Mouse (Mus musculus) frontal cortex, postnatal 10 days (tissue): ENCODE measurements around the gene Ogfod2.
A peak's percentile ranks its signal among the peaks of the same experiment; 100 is the strongest.

ENCODE experiments used
- DNase-seq, 2 experiments: peaks; one replicate each; pipeline ENCODE4 v3.0.0; 2022; ENCODE audit warnings: low spot score in 2 of 2, mixed read lengths in 1 of 2

Gene Ogfod2

GRCm38 (mm10) chr5:124111742-124112497 is at the start of gene Ogfod2:
Ogfod2 (plus strand) TSS chr5:124112297.
- DNase-seq = peak; percentile 87 to 91

- DNase-seq = no peak
Observed at GRCm38 (mm10) chr5:124069657-124070056, 42.4 kb upstream of the Ogfod2 start.

DNA sequence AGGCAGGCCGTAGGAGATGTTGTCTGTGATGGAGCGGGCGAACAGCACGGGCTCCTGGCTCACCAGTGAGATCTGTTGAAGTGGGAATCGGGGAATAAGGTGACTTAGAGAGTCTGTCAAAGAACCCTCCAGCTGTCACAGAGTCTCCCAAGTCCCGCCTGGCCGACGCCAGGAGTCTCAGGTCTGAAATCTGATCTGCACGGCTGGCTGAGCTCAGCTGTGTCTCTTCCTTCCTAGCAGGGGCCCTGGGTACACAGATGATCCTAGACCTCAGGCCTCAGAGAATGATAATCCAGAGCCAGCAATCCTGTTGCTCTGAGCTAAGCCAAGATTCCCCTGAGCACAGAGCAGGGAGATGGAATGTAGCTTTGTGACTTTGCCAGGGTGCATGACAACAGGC is 38.4 kb upstream of the Ogfod2 start:
- no peak for DNase-seq

- no peak for DNase-seq
Observed at GRCm38 (mm10) chr5:124074845-124075307, 37.2 kb upstream of the Ogfod2 start.

GRCm38 (mm10) chr5:124075716-124076115 is 36.4 kb upstream of the Ogfod2 start:
- DNase-seq = no peak

- DNase-seq = no peak
Observed at GRCm38 (mm10) chr5:124076559-124076958, 35.5 kb upstream of the Ogfod2 start.

GRCm38 (mm10) chr5:124077241-124077640 is 34.9 kb upstream of the Ogfod2 start:
- no peak for DNase-seq

DNA sequence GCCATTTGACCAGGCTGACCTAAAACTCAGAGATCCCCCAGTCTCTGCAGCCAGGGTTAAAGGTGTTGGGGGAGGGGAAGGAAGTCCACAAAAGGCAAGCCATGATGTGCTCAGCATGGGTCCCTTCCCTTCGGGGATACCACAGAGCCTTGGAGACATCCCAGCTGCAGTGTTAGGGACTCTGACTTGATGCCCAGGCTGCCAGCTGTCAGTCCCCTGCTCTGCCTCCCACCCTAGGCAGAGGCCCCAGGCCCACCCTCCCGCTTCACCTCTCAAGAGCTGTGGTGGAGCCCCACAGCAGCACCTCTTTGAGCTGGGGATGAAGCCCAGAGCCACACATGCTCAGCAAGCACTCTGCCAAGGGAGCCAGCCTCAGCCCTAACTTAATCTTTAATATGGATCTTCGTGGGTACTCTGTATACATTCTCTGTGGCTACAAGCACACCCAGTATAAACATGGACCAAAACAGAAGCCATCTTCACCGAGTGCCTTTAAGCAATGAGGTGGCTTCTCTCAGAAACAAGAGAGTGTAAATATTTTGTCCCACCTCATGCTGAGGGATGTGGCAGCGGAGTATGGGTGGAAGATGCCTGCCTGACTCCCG is 34.1 kb upstream of the Ogfod2 start:
- no peak for DNase-seq

DNA sequence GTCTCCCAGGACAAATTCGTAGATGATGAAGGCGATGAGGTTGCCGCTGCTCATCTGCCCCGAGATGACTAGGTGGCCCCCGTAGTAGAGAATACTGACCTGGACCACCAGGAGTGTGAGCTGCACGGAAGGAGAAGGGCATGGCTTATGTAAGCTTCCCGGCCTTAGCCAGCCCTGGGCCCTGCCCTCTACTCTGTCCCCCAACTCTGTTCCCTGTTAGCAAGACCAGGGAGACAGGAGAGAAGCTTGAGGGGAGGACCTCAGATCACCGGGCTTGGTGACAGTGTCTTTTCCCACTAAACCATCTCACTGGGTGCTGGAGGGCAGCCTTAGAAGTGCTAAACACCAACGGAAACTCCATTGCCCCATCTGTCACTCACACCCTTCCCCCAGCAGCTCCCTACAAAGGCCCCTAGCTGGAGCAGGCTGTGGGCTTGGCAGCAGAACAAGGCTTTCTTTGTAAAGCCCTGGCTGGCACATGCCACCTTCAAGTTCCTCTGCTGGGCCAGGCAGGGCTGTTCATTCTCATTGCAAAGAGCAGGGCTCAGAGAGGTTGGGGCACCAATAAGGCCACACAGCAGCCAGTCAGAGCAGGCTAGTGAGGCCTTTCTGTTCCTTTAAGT is 33.2 kb upstream of the Ogfod2 start:
- DNase-seq = peak; percentile 71 to 76

- no peak for DNase-seq
Observed at GRCm38 (mm10) chr5:124079880-124080279, 32.2 kb upstream of the Ogfod2 start.

DNA sequence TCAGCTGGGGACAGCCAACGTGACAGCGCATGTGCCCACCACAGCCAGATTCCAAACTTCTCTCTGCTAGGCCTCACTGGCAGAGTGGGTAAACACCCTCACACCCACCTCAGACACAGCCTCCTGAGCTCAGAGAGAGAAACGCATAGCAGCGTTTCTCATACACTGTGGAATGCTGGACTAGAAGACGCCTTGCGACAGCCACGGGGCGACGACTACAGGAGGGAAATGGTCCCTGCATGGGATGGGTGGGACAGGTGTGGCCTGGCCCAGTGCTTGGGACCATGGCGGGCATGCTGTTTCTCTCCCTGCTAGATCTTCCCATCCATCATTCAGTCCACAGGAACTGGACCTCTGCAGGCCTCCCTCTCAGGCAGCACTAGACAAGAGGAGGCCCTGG is 29.6 kb upstream of the Ogfod2 start:
- no peak for DNase-seq

DNA sequence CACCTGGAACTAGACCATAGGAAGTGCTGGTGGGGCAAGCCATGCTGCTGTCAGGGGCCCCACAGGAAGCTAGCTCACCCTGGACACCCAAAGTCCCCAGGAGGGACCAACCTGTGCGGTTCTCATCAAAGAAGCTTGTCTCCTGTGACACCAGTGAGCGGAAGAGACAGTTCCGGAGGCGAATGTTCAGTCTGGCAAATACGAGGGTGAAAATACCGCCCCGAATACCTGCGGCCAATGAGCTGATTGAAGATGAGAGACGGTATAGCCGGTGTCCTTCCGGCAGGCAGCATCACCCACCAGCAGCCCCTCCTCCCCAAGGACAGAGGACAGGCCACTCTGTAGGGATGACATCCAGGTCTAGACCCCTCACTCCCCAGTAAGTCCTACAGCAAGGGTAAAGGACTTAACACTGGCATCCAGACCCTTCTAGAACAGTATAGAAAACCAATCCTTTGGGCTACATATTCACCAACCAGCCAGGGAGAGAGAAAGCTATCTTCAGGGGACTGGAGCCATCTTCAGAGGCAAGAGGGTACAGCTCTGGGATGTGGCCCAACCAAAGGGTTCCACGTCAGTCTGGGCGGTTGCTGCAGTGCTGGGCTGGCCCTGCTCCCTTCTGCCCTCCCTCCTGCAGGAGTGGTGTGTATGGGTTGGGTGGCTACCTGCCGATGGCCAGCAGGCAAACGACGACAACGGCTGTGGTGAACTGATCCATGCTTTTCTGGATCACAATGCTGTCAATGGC is 29.0 kb upstream of the Ogfod2 start:
- no peak for DNase-seq

GRCm38 (mm10) chr5:124083850-124084587 is 28.1 kb upstream of the Ogfod2 start:
- no peak for DNase-seq

DNA sequence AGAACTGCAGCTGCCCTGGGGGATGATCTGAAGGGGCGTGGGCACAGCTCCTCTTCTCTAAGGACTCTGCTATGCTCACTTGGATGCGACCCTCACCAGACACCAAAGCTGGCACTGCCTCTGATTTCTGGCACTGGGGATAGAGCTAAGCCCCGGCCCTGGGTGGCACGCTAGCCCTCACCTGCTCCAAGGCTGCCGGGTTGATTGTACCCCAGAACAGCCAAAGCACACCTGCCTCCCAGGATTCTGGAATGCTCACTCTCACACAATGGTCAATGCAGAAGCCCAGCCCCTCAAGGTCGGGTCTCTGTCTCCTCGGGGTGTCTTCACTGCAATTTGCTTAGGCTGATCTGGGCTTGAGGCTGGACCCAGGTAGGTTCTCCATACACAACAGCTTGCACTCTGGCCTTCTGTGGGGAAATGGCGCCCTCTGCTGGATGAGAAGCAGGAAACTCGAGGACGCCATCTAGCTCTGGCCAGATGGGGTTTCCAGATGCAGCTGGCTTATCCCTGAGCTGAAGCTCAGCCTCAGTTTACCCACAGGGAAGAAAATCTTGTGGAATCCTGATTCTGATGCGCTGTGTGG is 27.4 kb upstream of the Ogfod2 start:
- DNase-seq = peak in 1 of 2 experiments; percentile 76

DNA sequence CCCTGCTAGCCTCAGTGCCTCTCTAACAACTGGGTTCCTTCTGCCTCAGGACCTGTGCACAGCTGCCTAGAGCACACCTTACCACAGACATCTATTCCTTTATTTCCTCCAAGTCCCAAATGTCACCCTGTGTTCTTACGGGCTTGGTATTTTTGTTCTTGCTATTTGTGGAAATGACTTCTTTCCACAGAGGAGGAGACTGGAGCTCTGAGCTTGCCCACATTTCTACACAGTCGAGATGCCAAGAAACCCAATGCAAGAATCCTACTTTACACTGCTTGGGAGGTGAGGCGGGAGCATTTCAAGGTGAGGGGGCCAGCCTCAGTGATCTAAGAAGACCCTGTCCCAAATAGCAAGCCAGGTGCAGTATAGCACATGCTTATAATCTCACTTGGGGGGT is 26.6 kb upstream of the Ogfod2 start:
- no peak for DNase-seq

- no peak for DNase-seq
Observed at GRCm38 (mm10) chr5:124086876-124087275, 25.2 kb upstream of the Ogfod2 start.

DNA sequence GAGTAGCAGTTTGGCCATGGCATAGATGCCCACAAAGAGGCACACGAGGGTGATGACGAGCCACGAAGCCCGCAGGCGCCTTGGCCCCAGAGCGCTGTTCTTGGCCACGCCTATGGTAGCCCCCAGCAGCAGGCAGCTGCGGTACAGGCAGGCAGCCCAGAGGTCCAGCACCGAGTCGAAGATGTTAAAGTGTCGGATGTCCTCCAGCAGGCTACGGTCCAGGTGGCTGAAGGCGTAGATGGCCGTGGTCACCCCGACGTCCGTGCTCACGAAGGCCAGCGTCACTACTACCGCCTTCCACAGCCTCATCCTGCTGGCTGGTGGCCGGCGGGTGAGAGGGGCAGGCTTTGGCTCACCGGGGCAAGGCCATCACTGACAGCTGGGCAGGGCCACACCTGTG is 22.2 kb upstream of the Ogfod2 start:
- DNase-seq = no peak

DNA sequence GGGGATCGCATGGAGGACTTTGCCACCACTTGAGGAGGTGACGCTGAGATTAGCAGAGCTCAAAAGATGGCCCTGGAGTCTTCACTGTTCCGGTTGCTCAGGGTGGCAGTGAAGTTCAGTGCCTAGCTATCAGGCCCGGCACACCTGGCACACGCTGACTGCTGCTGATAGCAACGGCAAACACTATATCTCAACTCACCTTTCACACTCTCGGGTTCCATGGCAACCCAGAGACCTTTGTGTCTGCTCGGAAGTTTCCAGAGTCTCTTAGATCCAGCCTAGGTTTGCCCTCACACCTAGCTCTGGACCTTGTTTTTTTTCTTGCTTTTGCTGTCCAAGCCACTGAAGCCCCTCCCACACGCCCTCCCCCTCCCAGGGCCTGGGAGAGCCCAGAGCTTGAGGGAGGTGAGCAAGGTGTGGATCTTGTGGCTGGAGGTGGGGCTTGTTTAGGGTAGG is 20.1 kb upstream of the Ogfod2 start:
- DNase-seq = peak in 1 of 2 experiments; percentile 6

DNA sequence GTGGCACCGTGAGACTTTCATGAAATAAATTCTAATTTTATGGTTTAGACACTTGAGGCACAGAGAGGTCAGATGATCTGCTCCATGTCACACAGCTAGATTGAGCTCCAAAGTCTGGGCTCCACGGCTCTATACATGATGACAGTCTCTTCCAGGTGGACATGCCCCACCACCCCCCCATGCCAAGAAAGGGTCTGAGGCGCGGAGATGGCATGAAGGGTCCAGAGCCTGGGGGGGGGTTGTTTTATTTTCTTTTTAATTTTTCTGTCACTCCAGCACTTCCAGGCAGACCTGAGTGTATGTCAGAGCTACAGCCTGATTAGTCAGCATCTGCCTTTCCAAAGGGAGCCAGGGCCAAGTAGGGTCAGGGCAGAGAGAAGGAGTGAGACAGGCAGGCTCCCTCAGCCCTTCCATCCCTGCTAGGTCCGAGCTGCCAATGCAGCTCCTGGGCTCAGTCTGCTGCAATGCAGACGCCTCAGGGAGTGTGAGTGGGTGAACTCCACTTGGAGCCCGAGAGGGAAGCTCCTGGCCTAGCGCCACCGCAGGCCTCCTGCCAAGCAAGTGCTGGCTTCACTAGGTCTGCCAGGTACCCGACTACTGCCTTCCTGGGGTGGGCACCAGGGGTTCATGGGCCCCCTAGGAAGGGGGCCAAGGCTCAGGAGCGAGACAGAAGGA is 18.8 kb upstream of the Ogfod2 start:
- peak in 1 of 2 experiments; percentile 58 for DNase-seq

DNA sequence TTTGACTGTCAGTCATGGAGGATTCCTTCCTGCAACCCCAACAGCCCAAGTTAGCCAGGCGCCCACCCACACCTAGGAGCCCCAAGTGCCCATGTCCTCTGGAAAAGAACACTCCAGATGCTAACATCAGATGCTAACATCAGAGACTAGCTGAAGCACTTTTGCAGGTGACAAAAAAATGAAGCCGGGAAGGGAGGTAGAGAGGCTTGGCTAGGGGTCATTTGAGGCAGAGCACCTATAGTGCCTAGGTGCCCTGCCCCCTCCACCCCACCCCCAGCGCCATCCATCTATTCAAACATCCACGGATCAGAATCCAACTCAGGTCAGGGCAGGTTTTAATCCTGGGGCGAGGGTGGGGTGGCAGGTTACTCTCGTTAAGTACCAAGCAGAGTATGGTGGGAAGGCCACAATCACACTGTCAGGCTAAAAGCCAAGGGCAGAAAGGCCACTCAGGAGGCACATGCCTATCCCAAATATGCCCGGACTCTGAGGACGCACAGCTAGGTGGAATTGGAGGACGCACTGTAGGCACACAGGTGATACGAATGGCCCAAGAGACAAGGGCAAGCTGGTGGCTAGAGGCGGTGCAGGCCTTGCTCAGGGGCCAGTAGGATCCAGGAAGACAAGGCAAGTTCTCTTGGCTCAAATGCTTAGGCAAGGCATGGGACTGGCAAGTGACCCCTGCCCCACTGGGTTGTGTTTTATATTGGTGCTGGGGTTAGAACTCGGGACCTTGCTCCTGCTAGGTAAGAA is 18.1 kb upstream of the Ogfod2 start:
- DNase-seq = no peak
